Mouse (Mus musculus) R1 (cell line): ENCODE measurements around the gene Trim31.

Experiments used
- DNase-seq: peaks from one replicate; pipeline ENCODE4 v3.0.0-alpha.2; 2018; ENCODE audit warnings: low read depth, low spot score

The Trim31 gene

DNA sequence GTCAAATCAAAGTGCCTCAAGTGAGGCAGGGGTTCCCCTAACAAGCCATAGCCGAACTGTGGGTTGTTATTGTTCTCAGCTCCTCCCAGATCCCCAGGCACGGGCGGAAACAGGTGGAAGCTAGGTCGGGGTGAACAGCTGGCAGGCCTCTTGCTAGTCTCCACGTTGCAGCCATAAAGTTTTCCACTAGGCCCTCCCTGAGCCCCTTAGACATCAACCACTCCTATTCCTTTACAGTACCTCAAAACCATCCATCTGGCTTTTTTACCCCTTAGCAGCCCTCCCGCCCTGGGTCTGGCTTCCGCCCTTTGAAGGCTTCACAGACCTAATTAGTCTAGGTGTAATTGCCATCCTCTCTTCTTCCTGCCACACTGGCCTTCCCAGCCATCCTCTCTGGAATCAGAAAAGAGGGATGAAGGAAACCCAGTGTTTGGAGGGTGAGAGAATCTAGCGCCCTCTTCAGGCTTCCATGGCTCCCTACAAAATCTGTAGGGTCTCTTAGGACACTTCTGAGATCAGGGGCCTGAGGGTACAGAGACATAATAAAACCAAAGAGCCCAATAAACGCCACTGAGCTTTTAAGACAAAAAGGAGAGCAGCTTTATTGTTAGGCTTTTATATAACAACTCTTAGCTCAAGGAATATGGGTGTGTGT lies 46.3 kb downstream of the Trim31 start:
- DNase-seq: peak; percentile 67

DNA sequence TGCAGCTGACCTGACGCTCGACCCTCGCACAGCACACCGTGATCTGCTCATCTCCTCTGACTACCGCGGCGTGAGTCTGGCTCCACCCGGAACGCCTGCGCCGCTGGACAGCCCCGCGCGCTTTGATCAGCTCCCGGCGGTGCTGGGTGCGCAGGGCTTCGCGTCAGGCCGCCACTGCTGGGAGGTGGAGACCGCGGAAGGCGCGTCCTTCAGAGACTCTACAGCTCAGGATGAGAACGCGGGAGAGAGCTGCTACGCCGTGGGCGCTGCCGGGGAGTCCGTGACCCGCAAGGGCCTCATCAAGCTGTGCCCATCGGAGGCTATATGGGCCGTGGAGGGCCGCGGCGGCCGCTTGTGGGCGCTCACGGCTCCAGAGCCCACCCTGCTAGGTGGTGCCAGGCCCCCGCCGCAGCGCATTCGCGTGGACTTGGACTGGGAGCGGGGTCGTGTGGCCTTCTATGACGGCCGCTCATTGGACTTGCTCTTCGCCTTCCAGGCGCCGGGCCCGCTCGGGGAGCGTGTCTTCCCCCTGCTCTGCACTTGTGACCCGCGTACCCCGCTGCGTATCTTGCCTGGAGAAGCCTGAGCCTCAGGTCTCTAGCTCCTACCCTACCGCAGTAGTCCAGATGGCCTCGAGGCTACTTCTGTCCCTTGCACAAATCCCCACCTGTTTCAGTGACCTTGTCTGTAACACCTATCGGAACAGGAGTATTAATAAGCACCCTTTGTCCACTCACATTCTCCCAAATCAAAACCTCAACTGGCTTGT lies 49.3 kb downstream of the Trim31 start:
- peak; percentile 67 for DNase-seq

DNA sequence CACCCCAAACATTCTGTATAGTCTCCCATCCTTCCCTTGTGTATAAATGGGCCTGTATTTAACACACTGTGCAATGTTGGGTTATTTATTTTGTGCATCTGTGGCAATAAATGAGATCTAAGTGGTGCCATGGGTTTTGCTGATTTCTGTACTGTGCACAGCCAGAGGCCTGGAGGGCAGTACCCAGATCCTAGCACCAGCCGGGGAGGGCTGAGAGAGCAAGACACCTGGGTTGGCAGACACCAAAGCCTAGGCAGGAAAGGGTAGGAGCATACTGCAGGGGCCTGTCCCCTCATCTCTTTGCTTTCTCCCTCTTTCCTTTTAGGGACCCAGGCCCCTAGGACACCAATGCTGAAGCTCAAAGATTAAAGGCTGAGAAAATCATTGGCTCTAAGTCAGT lies 50.4 kb downstream of the Trim31 start:
- no peak for DNase-seq

DNA sequence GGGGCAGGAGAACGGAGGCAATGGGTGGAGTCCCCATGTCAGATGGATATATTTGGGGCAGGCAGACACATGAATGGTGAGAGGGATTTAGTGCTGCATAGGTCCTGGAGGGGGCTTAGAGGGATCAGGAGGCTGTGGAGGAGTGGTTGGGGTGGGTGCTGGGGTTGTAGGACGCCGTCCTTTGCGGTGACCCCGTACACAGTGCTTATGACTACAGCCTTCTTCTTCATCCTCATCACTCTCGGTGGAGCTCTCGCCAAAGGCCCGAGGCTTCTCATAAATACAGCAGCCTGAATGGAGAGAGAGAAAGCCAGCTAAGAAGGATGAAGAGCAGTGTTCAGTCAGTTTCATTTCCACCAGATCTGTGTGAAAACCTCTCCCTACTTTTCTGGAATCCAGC lies 51.3 kb downstream of the Trim31 start:
- DNase-seq: no peak

DNA sequence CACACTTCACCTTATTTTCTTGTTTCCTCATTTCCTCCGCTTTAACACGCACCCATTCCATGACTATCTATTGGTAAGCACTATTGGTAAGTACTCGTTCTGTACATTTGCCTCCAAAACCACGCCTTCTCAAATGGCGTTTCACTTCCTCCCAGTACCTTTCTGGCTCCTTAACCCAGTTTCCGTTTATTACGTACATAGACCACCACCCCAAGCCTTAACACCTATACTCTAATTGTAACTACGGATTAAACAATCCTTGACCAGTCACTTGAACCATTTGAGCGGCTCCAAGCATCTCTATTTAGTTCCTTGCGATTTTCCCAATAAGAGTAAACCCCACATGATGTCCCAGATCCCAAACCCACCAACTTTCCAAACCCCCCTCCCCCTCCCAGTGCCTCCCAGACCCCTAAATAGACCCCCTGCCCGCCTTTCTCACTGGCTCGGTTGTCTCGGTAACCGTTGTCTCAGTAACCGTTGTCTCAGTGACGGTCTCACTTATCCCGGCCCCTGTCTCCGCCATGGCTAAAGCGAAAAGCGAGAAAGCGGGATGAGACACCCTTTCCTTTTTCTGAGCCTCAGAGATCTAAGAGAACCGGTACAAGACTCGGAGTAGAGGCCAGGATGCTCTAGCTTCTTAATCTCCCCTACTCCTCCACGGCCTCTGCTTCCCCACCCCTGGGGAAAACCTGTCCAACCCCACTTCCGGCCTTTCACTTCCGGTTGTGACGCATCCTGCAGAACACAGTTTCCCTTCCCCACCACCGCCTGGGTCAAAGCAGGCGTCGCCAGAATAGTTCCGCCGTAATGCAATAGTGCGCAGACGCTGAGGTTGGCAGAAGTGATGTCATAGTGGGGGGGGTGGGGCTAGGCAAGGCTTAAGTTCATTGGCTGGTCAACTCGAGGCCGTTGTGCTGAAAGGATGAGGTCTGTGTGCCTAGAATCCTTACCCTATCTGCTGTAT lies 53.3 kb downstream of the Trim31 start, which contains the start of gene Ppp1r11:
Gene Ppp1r11, minus strand, starts transcription at position 761 of the 967 bp plus-strand sequence.
- DNase-seq: peak; percentile 99

DNA sequence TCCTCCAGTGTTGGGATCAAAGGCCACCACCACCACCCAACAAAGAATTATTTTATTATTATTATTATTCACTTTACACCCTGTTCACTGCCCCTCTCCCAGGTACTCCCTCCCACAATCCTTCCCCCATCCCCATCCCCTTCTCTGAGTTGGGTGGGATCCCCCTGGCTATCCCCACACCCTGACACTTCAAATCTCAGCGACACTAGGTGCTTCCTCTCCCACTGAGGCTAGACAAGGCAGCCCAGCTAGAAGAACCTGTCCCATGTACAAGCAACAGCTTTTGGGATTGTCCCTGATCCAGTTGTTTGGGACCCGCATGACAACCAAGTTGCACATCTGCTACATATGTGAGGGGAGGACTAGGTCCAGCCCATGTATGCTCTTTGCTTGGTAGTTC lies 54.7 kb downstream of the Trim31 start:
- DNase-seq: no peak

DNA sequence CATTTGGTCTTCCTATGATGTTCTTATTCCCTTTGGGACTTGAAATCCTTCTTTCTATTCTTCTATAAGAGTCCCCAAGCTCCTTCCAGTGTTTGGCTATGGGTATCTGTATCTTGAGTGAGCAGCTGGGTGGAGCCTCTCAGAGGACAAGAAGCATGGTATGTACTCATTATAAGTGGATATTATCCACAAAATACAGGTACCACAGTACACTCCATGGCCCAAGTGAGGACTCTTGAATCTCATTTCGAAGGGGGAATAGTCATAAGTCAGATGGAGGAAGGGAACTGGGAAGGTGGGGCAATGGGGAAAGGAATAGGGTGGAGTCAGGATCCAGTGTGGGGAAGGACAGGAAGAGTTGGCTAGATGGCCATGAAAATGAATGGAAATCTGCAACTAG lies 55.1 kb downstream of the Trim31 start:
- no peak for DNase-seq

DNA sequence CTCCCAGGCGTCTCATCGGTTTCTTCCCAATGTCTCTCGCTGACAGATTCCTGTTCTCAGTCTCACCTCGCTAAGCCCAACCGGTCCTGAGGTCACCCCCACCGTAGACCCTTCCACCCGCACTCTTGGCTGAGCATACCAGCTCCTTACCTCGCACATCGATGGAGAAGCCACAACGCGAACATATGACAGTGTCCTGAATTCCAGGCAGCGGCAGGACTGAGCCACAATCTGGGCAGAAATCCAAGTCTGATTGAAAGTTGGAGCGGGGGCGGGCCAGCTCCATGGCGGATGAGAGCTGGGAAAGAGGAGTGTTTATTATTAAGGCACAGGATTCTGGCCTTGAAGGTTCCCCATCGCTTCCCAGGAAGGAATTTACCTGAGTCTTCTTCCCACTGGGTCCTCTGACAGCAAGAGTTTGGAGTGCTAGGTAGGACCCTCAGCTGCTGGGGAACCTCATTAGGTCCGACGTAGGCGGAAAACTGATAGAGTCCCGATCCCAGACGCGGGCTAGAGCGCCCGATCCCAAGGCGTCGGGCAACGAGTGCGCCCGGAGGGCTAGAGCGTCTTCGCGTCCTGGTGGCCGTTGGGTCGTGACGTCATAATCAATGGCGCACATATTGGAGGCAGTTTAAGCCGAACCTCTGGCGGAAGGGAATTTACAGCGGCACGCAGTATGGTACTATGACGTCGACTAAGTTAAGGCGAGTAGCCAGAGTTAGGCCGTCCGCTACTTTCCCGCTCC lies 60.3 kb downstream of the Trim31 start, which contains the start of the genes Znrd1 and Znrd1as:
Gene Znrd1, minus strand, starts transcription at position 561 of the 745 bp plus-strand sequence.
Gene Znrd1as, plus strand, starts transcription at position 594 of the 745 bp plus-strand sequence.
- DNase-seq: peak; percentile 99

DNA sequence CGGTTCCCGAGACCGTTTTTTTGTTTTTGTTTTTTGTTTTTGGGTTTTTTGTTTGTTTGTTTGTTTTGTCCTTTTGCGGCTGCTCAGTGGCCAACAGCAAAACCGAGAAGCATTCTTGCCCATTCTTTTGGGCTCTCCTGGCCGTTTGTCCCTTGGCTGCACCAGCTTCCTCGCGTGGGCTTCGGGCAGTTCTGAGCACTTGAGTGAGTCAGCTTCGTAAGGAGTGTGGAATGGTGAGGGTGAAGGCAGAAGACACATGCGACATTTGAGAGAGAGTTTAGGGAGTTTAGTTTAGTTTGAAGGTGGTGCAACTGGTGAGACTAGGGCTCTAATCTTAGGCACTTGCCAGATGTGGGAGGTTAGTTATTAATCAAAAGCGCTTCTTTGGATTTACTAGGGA lies 61.0 kb downstream of the Trim31 start:
- no peak for DNase-seq
